Mouse (Mus musculus) left cerebral cortex, adult 8-10 months (tissue): ENCODE data around the gene Spop. TPM values are rescaled to one million over a fixed set of nuclear protein-coding genes. Genes with fewer than 3 reads are reported as not detected.

Source experiments
- DNase-seq, 2 experiments: peaks; one replicate each; pipeline ENCODE4 v3.0.0; 2022; ENCODE audit warnings: low spot score in 2 of 2
- total RNA-seq, 4 experiments: library from RNA; stranded (reverse); gene quantifications; 2 replicates each; pipeline ENCODE4 v1.2.4; 2022

Spop gene
- total RNA-seq, result 100 to 1,000 TPM; 160 to 203 (median 178) TPM

GRCm38 (mm10) chr11:95413641-95414535 is at the start of gene Spop:
Gene Spop, plus strand, starts transcription at chr11:95414080.
- DNase-seq, result peak; percentile 74 to 82

- DNase-seq, result no peak
Measured at GRCm38 (mm10) chr11:95364388-95364787, 49.5 kb upstream of the Spop start.

DNA sequence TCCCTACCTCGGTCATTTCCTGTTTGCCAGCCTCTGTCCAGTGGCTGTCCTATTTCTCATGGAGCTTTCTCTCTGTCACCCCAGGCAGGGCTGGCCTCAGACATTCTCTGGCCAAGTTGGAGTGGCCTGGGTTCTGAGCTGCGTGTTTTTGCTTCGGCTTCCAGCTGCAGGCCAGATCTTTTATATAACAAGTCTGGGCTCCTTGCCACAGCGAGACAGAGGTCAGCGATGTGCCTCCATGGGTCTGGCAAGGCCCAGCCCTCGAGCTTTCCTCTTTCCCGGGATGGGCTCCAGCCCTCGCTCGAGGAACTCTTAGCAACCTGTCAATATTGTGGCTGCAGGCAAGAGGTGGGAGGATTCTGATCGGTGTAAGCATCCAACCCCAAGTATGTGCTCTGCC is 48.3 kb upstream of the Spop start:
- DNase-seq, result peak in 1 of 2 experiments; percentile 64

- DNase-seq, result no peak
Measured at GRCm38 (mm10) chr11:95366280-95366897, 47.5 kb upstream of the Spop start.

DNA sequence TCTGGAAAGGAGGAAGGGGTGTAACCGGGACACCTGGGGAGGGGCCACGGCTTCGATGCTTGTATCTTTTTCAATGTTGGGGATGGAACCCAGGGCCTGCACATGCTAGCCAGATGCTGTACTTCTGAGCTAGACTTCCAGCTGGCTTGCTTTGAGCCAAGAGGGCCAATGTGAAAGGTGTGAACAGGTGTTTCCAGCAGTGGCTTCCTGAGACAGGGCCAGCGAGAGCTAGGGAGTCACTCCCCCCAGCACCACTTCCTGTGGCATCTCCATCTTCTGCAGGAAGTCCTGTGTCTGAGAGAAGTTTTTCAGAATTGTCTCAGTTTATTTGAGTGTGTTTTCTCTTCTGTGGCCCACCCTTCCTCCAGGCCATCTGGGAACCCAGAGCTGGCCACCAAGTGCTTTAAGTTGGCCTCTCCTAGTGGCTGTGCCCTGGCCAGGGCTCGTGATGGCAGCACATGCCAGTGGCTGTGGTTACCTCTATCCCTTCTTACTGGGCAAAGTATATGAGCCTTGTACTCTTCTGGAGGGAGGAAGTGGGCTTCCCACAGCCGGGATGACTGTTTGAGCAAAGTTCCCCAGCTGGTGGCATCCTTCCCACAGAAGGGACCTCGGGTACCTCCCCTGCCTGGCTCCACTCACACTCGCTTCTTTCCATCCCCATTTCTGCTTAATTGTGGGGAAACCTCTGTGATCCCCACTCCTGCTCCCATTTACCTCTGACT is 46.7 kb upstream of the Spop start:
- DNase-seq, result no peak

- no peak for DNase-seq
Measured at GRCm38 (mm10) chr11:95368231-95368823, 45.6 kb upstream of the Spop start.

DNA sequence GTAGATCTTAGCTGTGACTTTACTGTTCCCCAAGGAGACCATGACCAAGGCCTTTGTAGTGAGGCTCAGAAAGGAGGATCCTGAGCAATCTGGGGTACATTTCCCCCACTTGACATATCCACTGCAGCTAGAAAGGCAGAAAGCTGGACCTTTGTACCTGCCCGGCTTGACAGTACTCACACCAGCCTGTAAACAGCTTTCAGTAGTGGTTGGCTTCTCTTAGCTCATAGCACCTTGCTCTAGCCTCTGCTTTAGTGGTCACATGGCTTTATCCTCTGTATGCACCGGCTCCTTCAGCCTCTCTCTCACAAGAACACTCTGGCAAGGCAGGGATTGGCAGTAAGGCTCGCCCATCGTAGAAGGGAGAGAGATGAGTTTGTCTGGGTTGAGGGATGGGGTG is 45.0 kb upstream of the Spop start:
- DNase-seq, result no peak

- DNase-seq, result peak in 1 of 2 experiments; percentile 36
Measured at GRCm38 (mm10) chr11:95369964-95370890, 43.7 kb upstream of the Spop start.

DNA sequence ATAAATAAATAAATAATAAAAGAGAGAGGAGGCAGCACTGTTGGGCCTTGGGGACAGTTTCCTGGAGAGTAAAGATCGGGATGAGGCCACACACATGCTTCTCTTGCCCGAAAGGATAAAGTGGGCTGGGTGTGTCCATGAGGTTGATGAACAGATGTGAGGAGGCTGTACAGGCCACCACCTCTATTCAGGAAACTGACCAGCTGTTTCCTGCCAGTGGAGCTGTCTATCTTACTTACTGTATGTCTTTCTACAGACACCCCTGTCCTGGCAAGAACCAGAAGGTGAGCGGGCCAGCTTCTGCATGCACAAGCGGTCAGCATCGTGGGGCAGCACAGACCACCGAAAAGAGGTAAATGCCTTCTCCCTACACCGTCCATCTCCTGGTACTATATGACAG is 42.7 kb upstream of the Spop start:
- no peak for DNase-seq

DNA sequence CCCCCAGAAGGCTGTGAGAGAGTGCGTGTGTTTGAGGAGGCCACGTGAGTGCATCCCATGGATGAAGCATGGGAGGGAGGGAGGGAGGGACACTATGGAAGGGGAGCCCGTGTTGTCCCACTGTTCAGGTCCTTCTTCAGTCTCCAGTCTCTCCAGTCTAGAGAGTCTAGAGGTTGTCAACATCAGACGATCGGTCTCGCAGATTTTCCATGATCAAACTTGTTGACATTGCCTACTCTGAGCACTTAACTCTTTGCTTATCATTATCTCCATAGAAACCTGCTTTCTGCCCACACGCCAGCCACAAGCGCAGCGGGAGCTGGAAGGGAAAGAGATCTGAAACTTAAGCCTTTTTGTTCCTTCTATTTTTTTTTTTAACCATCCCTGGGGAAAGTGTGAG is 35.0 kb upstream of the Spop start:
- no peak for DNase-seq

- no peak for DNase-seq
Measured at GRCm38 (mm10) chr11:95379552-95379951, 34.3 kb upstream of the Spop start.

GRCm38 (mm10) chr11:95380711-95381110 is 33.2 kb upstream of the Spop start:
- no peak for DNase-seq

DNA sequence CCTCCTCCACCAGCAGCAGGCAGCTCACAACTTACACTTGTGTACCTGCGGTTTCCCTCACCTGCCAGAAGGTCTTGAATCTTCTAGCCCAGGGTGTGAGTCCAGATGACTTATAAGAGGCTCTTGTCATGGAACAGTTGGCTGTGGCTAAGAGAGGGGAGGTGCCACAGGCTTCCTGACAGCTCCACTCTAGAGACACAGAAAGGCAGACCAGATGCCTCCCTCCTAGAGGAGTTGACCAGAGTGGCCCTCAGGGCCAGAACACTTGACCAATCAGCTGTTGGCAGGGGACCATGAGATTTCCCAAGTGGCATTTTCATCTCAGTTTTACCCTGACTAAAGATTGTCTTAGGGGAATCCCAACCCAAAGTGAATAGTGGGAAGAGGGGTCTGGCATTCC is 32.7 kb upstream of the Spop start:
- DNase-seq, result no peak

DNA sequence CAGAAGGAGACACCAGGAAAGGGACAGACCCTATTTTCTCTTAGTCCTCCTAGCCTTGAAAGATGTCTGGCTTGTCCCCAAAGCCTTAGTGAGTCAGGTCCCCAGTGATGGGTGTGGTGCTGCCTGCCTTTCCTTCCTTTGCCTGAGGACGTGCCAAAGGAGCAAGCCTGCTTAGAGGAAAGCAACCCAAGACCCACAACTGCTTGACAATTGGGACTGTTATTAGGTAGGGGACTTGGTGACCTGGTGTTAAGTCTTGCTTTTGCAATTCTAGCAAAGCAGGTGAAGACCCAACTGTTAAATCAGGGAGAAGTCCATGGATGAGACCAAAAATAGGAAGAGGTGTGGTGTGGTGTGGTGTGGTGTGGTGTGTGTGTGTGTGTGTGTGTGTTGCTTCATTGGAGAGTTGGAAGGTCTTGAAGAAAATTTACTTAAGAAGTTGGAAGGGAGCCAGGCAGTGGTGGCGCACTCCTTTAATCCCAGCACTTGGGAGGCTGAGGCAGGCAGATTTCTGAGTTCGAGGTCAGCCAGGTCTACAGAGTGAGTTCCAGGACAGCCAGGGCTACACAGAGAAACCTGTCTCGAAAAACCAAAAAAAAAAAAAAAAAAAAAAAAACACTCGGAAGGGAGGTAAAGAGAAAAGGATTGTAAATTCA is 30.4 kb upstream of the Spop start:
- DNase-seq, result no peak

DNA sequence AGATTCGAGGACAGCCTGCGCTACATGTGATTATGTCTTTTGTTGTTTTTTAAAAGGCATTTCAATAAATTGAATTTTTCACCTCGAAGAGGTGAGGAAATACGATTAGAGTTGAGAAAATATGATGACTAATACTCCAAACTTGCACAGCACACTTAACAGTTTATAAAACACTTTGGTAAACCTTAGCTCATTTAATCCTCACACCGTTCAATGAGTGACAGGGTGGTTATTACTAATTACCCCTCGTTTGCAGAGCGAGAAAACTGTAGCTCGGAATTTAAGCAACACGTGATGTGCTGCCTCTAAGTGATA is 29.9 kb upstream of the Spop start:
- DNase-seq, result no peak

DNA sequence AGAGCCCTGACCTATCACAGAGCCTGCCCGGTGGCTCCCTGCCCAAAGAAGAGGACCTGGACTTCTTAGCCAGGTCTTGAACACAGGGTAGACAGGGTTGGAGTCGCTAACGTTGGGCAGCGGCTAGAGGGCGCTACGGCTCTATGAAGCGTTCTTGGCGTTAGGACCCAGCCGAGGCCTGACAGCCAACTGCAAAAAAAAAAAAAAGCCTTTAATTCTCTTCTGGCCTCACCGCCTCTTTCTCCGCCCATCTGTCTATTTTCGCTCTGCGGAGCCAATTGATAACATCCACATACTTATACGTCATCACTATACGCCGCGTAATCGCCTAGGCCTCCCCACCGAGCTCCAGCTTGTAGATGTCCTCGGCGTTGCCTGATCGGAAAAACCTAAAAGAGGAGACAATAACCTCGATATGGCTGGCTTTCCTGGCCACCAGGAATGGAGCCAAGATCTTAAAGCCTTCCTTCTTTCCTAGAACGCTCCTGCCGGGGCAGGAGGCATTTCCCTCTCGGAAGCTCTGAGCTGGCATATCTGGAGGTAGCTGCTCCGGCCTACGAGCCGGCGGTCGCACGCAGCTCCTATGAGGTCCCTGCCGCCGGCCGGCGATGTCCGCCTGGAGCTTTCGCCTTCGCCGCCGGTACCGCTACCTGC is 29.4 kb upstream of the Spop start, which contains the start of gene Slc35b1:
TSS of gene Slc35b1 (plus strand) at position 374 of the 654 bp plus-strand sequence.
- peak; percentile 93 to 98 for DNase-seq

GRCm38 (mm10) chr11:95384973-95385320 is 28.9 kb upstream of the Spop start:
- DNase-seq, result no peak

- DNase-seq, result no peak
Measured at GRCm38 (mm10) chr11:95387354-95387753, 26.5 kb upstream of the Spop start.

DNA sequence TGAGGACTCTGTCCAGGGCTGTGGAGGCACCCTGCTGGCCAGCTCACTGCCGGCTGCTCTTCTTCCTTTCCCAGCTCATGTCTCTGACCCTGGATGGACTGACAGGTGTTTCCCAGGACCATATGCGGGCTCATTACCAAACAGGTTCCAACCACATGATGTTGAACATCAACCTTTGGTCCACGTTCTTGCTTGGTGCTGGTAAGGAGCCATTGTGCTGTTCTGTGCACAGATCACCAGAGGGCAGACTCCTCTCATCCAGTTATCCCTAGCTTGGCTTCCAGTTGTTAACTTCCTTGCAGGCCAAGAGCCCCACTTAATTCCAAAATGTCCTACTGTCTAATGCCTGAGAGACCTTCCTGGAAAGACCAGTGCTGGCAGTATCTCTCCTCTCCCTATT is 24.9 kb upstream of the Spop start:
- no peak for DNase-seq

- no peak for DNase-seq
Measured at GRCm38 (mm10) chr11:95390420-95390819, 23.5 kb upstream of the Spop start.
